Mouse (Mus musculus): ENCODE measurements at regions not wholly inside any gene's neighbourhood (a gene's known extent, or its start where the extent isn't known, plus 50 kb on each side); places are given as distances from the start of the nearest gene placed in this dataset.
"Not testable (repeated sequence)": the region's sequence is repeated elsewhere in the genome, so short reads cannot be mapped to it uniquely, and the experiment has no call there.

DNA sequence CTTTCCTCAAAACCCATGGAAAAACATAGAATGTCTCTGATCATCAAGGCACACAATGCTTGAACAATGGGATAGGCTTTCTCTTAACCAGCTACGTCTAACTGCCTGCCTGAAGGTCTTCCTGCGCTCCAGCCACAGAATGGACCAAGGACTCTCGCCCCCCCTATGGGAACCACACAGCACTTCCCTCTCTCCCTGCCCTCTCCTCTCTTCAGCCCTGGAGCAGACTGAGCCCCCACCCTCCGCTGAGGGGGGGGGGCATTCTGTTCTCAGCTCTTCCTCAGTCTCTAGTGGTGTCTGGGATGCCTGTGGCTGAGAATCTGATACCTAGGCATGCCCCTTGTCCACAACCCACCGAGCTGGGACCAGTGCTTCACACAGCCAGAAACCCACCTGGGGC lies 222.3 kb upstream of the Cntn5 start:
- intact Hi-C loops (cut with DNase I) = no loop called here
- no peak for TF ChIP-seq CTCF (IDR thresholded peaks at IDR 0.05)
- no peak for DNase-seq (ENCODE audit: extremely low spot score in 1 of 2, low spot score in 2 of 2)
- Histone ChIP-seq H3K4me3 (no peak overlapping the region), H3K27ac (no peak overlapping the region)

DNA sequence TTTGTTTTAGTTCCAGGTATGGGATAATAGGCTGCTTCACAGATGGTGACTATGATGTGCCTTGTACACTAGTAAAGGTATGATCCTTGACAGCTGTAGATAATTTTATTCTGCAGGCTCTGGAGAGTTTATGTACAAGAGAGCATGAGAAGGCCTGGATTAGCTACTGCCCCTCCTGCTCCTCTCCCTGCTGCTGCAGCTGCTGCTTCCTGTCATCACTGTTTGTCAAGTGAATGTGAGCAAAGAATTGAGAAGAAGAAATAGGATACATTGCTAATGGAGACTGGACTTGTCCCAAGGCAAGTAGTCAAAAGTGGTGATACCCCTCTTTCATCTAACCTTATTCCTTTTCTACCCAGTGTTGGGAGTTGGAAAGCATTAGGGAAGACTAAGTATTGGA lies 214.6 kb upstream of the Cntn5 start:
- H3K27ac ChIP-seq = no peak overlapping the region

DNA sequence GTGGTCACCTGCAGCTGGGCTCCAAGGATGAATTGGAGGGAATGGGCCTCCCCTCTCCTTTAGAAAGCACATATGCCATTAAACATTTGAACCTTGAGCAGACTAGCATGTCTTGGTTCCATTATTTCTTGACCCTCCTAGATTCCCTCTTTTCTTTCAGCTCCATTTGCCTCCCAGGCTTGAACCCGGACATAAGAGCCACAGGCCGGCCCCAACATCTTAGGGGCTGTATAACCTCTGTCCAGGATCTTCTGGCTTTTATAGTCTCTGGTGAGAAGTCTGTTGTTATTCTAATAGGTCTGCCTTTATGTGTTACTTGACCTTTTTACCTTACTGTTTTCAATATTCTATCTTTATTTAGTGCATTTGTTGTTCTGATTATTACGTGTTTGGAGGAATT lies 203.3 kb upstream of the Cntn5 start:
- intact Hi-C loops (cut with DNase I); H3K27ac ChIP-seq; H3K4me3 ChIP-seq; DNase-seq (ENCODE audit: extremely low spot score in 1 of 2, low spot score in 2 of 2): not testable (repeated sequence)

More for the DNA sequence above, 214.6 kb upstream of the Cntn5 start:
- TF ChIP-seq CTCF (IDR thresholded peaks at IDR 0.05) = no peak
- no peak for DNase-seq (ENCODE audit: extremely low spot score in 1 of 2, low spot score in 2 of 2)
- intact Hi-C loops (cut with DNase I) = no loop called here
- no peak overlapping the region for H3K4me3 ChIP-seq

DNA sequence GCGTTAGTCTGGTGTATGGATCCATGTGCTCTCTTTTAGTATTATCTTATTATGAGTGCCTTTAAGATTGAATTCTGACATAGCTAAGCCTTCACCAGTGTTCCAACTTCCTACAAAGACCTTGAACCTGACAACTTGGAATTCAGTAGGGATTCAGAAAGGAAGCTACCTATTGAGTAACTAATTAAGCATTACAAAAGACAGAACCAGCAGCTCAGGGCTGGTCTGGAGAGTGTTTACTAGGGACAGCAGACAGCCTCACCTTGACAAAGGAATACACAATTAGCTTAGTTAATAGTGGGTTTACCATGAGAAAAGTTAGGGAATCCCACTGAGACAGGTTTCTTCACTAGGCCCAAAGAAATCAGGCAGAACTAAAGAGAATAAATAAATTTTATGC lies 202.6 kb upstream of the Cntn5 start:
- H3K27ac ChIP-seq; intact Hi-C loops (cut with DNase I); H3K4me3 ChIP-seq; DNase-seq (ENCODE audit: extremely low spot score in 1 of 2, low spot score in 2 of 2): not testable (repeated sequence)

DNA sequence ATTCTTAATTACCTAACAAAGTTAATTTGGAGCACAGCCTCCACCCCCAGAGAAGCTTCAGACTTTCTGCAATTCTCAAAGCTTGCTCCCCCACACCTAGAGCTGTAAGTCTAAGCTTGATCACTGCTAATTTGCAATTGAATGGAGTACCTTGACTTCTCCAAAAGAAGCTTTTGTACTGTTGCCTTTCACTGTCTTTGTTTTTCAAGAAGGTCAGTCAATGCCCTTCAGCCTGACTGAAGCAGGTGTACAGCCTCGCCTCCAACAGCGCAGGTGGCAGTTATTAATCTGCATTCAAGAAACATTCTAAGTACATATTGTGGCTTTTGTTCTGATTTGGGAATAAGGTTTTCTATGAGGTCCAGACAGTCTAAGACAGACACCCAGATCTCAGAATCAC lies 201.7 kb upstream of the Cntn5 start:
- no peak overlapping the region for H3K27ac ChIP-seq
- intact Hi-C loops (cut with DNase I) = no loop called here
- H3K4me3 ChIP-seq = no peak overlapping the region
- no peak for TF ChIP-seq CTCF (IDR thresholded peaks at IDR 0.05)
- no peak for DNase-seq (ENCODE audit: extremely low spot score in 1 of 2, low spot score in 2 of 2)

DNA sequence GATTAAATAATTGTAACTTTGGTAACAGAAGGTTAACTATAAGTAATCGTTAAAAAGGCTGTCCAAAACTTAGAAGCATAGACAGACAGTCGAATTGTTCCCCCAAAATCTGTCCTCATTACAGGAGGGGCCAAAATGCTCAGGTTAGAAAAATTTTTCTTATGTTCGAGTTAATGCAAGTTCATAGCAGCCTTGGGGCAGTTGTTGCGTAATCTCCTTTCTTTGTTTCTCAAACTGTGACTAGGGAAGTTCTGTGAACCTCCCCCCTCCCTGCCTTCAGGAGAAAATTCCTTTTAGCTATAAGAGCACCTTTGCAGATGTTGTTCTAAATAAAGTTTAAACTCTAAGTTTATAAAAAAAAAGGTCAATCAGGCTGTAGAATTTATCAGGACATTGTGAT lies 198.9 kb upstream of the Cntn5 start:
- intact Hi-C loops (cut with DNase I) = no loop called here
- H3K27ac ChIP-seq = no peak overlapping the region
- no peak for DNase-seq (ENCODE audit: extremely low spot score in 1 of 2, low spot score in 2 of 2)
- H3K4me3 ChIP-seq = no peak overlapping the region
- no peak for TF ChIP-seq CTCF (IDR thresholded peaks at IDR 0.05)

DNA sequence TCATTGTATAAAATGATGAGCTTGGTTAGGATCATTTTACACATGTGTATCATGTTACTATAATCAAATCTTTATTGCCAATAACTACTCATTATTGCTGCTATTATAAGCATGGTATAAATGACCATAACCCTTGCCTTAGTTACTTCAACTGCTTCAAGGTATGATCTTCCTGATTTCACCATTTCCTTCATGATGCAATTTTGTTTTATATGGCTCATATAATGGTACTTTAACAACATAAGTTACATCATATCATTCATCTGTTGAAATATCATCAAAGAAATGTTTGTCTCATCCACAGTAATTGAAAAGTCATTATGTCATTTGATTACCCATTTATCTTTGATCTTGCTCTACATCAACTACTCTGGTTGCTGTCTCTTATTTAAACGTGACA lies 188.3 kb upstream of the Cntn5 start:
- H3K4me3 ChIP-seq = no peak overlapping the region
- TF ChIP-seq CTCF (IDR thresholded peaks at IDR 0.05) = no peak
- intact Hi-C loops (cut with DNase I) = no loop called here
- no peak for DNase-seq (ENCODE audit: extremely low spot score in 1 of 2, low spot score in 2 of 2)
- no peak overlapping the region for H3K27ac ChIP-seq

DNA sequence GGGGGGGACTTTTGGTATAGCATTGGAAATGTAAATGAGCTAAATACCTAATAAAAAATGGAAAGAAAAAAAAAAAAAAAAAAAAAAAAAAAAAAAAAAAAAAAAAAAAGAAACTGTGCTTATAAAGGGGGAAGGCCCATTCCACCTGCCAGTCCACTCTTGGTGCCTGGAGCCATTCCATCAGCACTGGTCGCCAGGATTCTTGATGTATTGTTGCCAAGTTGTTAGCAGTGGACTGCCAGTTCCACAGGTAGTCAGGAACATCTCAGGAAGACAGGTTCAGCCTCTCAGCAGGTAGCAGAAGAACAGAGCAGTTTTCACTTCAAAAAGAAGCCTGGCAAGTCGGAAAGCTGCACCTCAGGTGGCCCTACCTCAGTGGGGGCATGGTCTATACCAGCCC lies 162.6 kb upstream of the Cntn5 start:
- H3K4me3 ChIP-seq; H3K27ac ChIP-seq; DNase-seq (ENCODE audit: extremely low spot score in 1 of 2, low spot score in 2 of 2); intact Hi-C loops (cut with DNase I): not testable (repeated sequence)

DNA sequence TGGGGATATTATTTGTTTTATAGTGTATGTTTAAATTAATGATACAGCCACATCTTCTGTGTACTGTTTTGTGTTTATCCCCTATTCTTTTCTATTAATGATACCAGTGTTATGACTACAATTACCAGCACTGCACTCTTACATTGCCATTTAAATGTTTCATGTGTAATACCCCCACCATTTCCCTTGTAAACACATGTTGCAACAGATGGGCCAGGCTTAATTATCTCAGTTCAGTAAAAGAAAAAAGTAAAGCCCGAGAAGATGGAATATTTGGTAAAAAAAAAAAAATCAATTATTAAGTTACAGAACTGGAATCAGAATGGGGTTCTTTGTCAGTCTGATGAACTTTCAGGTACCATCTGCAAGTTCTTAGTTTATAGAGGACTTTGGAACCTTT lies 158.3 kb upstream of the Cntn5 start:
- intact Hi-C loops (cut with DNase I) = no loop called here
- Histone ChIP-seq H3K4me3 (no peak overlapping the region), H3K27ac (no peak overlapping the region)
- DNase-seq (ENCODE audit: extremely low spot score in 1 of 2, low spot score in 2 of 2) = no peak
- no peak for TF ChIP-seq CTCF (IDR thresholded peaks at IDR 0.05)
